Mouse (Mus musculus): ENCODE data around the gene Ccdc12.
A peak's percentile ranks its signal among the peaks of the same experiment; 100 is the strongest.

Gene Ccdc12

DNA sequence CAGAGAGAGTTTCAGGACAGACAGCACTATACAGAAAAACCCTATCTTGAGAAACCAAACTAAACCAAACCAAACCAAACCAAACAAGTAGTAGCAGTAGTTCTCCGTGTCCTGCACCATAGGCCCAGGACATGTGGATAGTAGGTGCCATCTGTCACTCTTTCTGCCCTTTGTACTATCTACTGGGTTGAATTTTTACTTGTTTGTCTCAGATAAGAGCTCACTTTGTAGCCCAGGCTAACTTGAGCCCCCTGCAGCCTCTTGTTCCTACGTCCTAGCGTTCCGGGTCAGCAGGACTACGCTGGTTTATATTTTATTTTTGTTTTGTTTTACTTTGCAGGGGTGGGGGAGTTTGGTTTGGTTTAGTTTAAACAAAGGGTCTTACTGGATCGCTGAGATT lies 47.6 kb downstream of the Ccdc12 start:
- DNase-seq (ENCODE audit: low spot score) = no peak

DNA sequence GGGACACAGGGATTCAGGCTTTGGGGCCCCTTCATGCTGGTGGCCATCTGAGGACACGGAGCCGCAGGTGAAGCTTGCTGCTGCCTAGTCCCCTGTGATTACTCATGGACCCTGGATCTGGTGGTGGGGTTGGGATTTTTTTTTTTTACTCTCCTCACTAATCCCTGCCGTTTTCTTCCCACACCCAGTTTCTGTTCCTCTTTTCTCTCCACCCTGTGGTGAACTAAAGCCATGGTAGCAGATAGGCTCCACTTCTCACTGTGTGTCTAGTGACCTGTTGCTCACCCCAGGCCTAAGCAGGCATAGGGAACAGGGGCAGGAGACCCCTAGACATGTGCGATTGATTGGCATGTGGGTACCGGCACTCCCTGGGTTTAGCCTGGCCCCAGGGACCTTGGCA lies 50.5 kb downstream of the Ccdc12 start:
- DNase-seq (ENCODE audit: low spot score) = no peak

DNA sequence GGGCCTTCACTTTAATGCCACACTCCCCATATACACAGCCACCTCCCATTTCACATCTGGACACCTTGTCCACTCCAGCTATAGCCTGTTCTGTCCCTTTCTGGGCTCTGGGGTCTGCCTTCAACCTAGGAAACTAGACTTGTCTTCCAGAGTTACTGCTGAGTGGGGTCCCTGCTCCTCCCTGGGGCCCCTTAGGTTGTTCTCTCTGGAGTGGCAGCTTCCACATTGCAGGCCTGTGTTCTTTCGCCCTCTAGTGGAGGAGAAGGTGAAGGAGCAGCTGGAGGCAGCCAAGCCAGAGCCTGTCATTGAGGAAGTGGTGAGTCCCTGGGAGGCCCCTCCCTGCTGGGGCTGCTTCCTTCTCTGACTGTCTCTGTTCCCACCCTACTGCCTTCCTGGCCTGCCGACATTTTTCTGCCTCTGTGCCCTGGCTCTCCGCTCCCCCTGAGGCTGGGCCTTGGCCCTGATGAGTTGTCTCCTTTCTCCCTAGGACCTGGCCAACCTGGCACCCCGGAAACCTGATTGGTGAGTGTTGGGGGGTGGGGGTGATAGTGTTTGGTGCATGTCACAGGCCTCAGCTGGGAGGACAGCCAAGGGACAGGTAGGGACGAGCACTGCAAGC lies 53.4 kb downstream of the Ccdc12 start:
- DNase-seq (ENCODE audit: low spot score) = peak; percentile 63

DNA sequence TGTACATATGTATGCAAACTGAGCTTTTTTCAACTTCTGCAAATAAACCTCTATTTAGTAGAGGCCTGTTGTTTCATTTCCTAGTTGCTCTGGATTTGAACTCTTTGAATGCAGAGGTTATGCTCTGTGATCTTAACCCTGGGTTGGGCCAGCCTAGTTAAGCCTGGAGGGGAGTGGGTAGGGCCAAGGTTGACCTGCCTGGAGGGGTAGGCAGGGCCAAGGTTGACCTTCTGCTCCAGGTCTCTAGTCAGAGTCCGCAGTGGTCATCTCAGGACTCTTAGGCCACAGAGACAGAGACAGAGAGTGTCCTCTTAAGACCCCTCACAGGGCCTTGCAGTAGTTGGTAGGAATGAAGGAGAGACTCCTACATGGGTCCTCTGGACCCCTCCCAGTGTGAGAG lies 55.2 kb downstream of the Ccdc12 start:
- DNase-seq (ENCODE audit: low spot score) = no peak

DNA sequence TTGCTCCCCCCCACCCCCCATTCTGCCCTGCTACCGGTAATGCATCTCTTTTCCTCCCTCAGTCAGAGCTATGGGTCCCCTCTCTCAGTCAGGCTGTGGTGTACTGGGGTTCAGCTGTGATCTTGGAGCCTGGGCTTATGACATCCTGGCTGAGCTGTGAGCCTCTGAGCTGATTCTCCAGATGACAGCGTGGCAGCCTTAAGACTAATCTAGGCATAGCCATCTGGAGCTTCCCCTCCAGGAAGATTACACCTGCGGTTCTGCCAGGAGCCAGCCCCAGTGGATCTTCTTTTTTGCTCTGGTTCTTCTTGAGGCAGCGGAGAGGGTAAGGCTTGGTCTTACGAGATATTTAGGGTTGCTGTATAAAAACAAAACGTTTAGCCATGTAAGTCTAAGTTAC lies 55.7 kb downstream of the Ccdc12 start:
- DNase-seq (ENCODE audit: low spot score) = no peak

DNA sequence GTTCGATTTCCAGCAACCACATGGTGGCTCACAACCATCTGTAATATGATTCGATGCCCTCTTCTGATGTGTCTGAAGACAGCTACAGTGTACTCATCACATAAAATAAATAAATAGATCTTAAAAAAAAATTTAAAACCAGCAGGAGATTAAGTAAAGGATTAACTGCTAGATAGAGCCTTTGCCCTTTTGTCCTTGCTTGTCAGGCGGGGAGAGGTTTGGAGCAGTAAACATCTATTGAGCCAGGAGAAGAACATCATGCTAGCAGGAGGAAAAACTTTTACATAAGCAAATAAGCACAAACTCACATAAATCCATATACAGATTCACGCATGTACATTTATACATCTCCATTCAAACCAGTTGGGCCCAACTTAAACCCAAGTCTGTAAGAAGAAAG lies 56.2 kb downstream of the Ccdc12 start:
- DNase-seq (ENCODE audit: low spot score) = no peak

DNA sequence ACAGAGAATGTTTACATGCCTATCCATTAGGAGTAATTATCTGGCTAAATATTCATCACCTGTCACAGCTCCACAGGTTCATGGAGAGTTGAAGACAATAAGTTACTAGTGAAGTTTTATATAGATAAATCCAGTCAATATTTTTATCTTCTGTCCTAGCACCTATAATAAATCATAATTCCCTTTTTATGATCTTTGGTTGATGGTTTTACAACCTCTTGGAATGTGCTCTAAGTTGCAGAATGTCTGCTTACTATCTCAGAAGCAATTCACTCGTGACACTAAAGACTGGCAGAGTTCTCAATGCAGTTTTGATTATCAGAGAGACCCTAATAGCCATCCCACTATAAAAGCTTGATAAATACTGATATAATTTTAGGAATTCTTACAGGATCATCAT lies 57.1 kb downstream of the Ccdc12 start:
- no peak for DNase-seq (ENCODE audit: low spot score)

DNA sequence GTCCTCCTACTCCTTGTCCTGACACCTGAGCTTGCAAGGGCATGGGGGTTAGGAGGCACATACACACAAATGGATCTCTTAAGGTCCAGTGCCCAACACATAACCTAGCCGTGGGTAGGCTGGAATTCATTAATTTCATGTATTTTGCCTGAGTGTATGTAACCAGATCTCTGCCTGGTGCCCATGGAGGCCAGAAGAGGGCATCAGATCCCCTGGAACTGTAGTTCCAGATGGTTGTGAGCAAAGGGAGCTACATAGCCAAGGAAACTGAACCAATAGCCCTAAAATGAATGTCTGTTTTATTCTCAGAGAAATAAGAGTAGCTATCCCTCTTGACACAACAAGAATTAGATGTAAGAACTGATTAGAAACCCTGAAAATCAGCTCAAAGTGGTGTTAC lies 59.1 kb downstream of the Ccdc12 start:
- no peak for DNase-seq (ENCODE audit: low spot score)

DNA sequence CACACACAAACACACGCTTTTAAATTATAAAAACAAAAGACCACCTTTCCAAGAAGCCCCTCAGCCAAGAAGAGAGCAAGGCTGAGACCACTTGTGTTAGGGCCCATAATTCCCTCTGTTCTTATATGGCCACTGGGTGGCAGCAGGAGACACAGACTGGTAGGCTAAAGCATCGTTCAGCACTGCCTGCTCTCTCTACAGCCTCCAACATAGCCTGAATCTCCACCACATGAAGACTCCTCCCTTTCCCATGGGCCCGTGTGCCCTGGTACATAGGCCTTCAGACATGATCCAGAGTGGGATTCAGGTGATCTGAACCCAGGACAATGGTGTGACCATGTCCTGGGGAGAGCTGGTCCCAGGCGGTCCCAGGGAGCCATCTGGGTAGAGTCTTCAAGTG lies 60.5 kb downstream of the Ccdc12 start:
- peak; percentile 40 for DNase-seq (ENCODE audit: low spot score)

DNA sequence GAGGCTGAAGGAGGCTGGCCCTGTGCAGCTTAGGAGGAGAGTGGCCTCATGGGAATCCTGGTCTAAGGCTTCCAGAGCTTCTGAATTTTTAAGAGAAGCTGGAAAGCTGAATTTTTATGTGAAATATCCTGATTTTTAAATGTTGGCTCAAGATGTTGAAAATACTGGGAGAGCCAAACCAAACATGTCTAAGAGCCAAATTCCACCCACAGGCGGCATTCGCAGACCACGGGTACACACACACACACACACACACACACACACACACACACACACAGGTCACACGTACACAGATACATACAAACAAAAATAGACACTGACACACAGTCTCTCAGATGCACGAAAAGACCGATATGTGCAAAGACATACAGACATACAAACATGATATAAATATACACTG lies 61.8 kb downstream of the Ccdc12 start:
- DNase-seq (ENCODE audit: low spot score) = no peak

DNA sequence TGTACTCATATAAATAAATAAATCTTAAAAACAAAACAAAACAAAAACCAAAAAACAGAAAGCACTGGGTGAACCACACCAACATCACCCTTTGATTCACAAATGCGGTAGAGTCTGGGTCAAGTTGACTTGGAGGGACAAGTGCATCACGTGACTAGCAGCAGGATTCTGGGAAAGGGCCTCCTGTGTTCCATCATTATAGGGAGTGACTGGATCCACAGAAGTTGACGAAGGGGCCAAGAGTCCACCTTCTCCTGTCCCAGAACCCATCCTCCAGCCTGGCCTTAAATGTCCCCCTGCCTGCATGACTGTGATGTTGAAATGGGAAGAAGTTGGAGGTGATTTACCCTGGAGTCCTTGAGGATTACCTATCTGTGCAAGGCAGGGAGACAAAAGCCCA lies 62.5 kb downstream of the Ccdc12 start:
- no peak for DNase-seq (ENCODE audit: low spot score)

DNA sequence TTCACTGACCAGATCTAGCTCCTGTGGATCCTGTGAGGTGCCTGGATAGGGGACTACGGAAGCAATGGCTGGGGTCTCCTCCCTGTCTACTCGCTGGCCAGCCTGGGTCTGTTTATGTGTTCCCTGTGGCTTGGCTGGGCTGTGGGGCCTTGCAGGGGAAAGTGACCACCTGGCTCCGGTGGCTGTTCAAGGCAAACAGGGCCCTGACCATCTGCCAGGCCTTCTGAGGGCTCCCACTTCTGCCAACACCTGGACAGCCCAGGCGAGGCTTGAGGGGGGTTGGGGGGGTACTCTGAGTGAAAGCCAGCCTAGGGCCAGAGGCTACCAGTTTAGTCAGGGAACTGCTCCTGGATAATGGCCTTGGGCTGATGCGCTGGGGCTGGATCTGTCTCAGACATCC lies 63.7 kb downstream of the Ccdc12 start:
- DNase-seq (ENCODE audit: low spot score) = no peak

DNA sequence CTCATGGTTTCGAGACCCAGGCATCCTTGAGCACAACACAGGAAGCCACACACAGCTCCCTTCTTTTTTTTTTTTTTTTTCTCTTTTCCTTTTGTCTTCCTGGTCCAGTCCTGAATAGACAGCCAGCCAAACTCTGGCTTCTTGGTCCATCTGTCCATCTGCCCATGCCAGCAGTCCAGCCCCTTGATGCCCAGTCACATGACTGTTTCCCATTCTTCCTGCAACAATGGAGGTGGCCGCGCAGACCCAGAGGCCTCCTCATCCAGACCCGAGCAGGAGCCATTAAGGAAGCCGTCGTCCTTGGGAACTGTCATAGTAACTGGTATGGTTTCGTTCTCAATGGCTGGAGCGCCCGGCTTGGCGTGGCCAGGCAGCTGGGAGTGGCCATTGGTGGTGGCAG lies 65.8 kb downstream of the Ccdc12 start:
- no peak for DNase-seq (ENCODE audit: low spot score)

DNA sequence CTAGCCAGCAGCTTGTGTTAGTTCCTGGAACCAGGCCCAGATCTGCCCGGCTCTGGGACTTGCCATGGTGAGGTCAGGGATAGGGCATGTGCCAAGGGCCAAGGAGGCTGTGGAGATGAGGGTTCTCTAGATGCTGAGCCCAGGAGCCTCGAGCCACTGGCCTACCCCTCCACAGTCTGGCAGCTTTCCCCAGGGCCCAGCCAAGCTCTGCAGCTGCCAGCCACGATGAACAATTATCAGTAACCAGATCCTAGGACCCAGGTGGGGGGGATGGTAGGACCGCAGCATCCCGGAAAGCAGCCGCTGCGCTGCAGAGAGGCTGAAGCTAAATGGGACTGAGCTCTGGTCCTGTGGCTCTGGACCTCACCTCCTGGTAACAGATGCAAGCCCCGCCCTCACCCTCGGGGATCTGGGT lies 69.4 kb downstream of the Ccdc12 start:
- DNase-seq (ENCODE audit: low spot score) = no peak

DNA sequence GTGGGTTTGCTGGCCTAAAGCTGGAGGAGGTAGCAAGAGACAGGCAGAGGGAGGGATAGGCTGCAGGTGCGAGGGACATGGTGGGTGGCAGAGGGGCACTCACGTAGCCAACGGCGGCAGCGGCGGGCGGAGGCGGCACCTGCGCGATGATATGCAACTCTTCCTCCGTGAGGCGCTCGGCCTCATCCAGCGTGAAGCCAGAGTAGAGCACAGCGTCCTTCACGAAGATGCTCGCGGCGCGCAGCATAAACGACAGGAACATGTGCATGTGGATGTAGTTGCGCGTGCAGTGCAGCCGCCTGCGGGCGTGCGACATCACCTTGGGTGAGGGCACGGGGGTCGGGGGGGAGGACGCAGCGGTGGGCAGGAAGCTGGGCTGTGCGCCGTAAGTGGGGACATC lies 70.6 kb downstream of the Ccdc12 start:
- no peak for DNase-seq (ENCODE audit: low spot score)

DNA sequence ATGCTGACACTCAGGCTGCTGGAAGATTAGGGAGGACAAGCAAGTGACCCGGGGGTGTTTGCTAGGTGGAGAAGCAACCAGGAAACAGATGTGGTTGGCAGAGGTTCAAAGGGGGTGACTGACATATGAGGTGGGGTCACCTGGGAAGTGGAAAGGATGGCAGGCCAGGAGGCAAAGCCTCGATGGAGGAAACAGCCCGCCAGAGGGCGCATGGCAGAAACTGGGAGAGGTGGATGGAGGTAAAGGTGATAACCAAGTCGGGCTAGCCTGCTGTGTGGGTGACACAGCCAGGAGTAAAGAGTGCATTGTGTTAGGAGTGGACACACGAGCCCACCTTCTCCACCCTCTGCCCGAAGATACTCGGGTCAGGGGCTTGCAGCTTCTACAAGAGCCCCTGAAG lies 73.5 kb downstream of the Ccdc12 start:
- peak; percentile 51 for DNase-seq (ENCODE audit: low spot score)

DNA sequence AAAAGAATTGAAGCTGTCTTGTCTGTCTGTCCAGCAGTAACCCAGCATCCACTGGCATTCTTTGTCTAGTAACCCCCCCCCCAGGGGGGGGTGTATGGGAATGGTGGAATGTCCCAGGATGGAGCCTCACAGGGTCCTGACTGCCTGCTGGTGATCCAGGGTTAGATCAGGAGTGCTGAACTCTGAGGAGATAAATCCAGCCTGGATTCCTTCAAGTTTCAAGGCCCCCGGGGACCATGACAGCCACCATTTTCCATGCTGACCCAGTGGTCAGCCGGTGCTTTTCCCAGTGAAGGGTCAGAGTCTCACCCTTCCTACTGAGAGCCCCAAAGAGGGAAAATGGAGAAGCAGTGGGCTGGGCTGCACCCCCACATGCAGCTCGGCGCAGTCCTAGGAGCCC lies 75.6 kb downstream of the Ccdc12 start:
- DNase-seq (ENCODE audit: low spot score) = no peak

DNA sequence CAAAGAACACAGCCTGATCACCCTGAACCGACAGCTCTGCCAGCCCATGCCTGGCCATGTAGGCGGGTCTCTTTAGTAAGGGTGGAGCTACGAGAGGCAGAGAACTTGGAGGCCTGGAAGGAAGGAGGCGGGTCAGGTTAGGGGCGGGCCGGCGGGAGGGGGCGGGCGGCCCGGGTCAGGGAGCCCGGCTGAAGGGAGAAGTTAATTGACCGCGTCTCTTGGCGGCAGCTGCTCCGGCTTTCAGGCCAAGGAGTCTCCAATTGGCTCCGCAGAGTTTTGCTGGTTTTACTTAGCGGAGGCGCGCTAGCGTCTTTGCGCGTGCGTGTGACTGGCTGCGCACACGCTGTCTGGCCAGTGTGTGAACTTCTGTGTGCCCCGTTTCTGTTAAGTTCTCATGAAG lies 76.3 kb downstream of the Ccdc12 start:
- DNase-seq (ENCODE audit: low spot score) = peak; percentile 57

DNA sequence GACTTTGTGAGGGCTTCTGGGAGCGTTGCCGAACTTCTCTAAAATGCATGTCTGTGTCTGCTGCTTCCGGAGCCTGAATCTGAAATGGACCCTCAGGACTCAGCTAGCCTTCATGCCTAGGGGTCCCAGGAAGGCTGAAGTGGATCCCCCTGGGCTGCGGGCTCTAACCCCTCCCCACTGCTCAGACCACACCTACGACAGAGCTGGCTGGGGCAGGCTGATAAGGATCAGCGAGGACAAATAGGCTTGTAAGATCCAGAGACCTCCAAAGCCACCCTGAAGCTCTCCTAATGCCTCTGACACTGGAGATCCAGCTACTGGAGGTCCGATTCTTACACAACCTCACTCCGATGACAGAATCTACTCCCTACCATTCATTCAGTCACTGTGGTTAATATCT lies 76.8 kb downstream of the Ccdc12 start:
- DNase-seq (ENCODE audit: low spot score) = no peak

DNA sequence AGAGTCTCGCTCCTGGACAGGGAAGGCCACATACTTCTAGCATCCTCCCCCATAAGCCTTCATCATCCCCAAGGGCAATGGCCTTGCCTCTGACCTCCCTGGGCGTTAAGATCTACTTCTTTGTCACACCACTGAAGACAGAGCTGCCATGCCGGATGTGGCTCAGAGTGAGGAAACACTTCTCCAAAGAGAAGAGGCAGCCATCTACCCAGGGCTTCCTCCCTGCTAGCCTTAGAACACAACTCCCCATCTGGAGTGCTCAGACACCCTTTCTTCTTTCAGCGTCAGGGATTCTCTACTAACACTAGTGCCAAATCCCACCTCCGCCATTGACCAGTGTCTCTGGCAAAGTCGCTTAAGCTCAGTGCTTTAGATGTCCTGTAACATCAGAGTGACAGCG lies 77.9 kb downstream of the Ccdc12 start:
- DNase-seq (ENCODE audit: low spot score) = no peak

DNA sequence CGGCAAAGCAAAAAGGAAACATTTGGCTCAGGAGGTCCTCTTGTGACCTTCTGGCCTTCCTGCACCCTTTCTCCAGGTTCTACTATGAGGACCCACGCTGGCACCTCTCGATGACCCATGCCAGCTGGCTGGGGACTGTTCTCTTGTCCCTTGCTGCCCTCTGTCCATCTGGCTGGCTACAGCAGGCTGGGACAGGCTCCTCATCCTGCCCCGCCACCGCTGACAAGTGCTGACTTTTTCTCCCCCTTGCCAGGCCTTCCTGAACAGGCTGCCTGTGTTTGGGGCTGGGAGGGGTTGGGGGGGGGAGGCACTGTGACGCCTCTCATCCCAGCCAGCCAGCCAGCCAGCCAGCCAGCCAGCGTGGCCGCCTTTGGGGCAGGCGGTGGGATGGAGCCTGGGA lies 80.1 kb downstream of the Ccdc12 start:
- DNase-seq (ENCODE audit: low spot score) = no peak

DNA sequence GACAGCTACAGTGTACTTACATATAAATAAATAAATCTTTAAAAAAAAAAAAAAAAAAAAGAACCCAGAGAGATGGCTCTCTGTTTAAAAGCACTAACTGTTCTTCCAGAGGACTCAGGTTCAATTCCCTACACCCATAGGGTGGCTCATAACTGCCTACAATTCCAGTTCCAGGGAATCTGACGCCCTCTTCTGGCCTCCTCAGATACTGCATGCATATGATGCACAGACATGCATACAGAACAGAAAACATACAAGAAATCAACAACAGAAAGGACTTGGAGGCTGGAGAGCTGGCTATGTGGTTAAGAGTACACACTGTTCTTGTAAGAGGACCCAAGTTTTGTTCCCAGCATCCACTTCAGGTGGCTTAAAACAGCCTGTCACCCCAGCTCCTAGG lies 81.8 kb downstream of the Ccdc12 start:
- no peak for DNase-seq (ENCODE audit: low spot score)

DNA sequence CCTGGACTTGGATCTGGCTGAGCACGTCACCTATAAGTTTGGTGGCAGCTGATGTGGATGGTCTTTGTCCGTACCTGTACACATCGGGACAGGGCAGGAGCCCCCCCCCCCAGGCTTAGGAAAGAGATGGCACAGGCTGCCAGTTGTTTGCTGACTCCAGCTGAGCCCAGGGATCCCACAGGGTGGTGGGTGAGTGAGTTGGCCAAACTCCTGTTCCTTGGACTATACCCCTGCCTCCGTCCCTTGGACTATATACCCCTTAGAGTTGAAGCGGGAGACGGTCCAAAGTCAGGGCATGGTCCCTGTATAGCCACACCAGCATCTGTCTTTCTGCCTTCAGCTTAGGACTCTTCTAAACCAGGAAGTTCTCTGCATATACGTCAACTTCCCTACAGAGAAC lies 83.7 kb downstream of the Ccdc12 start:
- no peak for DNase-seq (ENCODE audit: low spot score)

DNA sequence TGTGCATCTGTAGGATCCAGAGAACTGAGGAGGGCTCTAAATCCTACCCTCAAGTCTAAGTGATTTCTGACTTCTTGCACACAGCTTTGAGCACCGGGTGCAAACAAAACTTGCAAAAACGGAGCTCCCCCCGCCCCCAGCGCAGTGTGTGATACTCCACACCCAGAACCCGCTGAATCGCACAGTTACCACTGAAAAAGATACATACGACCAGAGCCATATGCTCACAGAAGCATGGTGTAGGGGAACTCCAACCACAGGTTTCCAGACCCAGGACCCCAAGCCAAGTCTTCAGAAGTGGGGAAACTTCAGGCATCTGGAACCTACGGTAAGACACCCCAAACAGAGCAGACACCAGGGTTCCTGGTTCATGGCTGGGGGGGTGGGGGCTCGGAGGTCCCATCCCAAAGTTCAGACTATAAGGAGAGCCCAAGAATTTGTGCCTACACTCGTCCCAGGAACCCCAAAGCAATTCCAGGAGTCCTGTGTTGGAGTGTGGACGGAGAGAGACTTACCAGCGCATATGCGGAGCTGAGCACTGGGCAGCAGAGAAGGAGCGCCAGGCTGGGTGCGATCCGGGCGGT lies 85.5 kb downstream of the Ccdc12 start, which contains the start of gene Myl3:
Myl3 (plus strand) TSS at position 151 of the 584 bp plus-strand sequence.
- DNase-seq (ENCODE audit: low spot score) = no peak
